Mouse (Mus musculus): ENCODE data around the gene Prr5. TPM values are rescaled to one million over a fixed set of nuclear protein-coding genes. Genes with fewer than 3 reads are reported as not detected.

Prr5 gene
- 35.4 and 43.5 TPM in 2 replicates for polyA plus RNA-seq (2015; fragmentation: Nextera tagmentation; extraction: Ambion mirVana)

GRCm38 (mm10) chr15:84668938-84669747, at the start of gene Prr5:
Prr5 (plus strand) TSS chr15:84669620.

GRCm38 (mm10) chr15:84719791-84720190, 50.4 kb downstream of the Prr5 start, which contains the start of gene Arhgap8:
Arhgap8 (plus strand) TSS chr15:84720052.

Other genes starting within 250 kb of the Prr5 start
- 8.1 and 9.7 TPM in 2 replicates for gene Shisal1, start 222.5 kb upstream of the Prr5 start, polyA plus RNA-seq (2015; fragmentation: Nextera tagmentation; extraction: Ambion mirVana)
- 33.1 and 37.0 TPM in 2 replicates for gene Rtl6, start 111.8 kb upstream of the Prr5 start, polyA plus RNA-seq (2015; fragmentation: Nextera tagmentation; extraction: Ambion mirVana)
- 1.6 and 1.7 TPM in 2 replicates for gene Arhgap8, start 50.4 kb downstream of the Prr5 start, polyA plus RNA-seq (2015; fragmentation: Nextera tagmentation; extraction: Ambion mirVana)
- gene Phf21b, start 186.4 kb downstream of the Prr5 start, polyA plus RNA-seq (2015; fragmentation: Nextera tagmentation; extraction: Ambion mirVana), result 1.2 and 1.3 TPM in 2 replicates

All from neural tube, postnatal 0 days (tissue).